In genomic region chr6:65348255-65348654, GRCm38 (mm10) we compare ENCODE assay signal across 24 mouse cellular contexts. TPM values are rescaled to one million over a fixed set of nuclear protein-coding genes. Genes with fewer than 3 reads are reported as not detected.
DNase-seq lines count a peak whose midpoint lies in the region; ATAC-seq lines count a peak whose summit lies in the region.
"Had no signal": no experiment of that assay in that cellular context is flagged by ENCODE, and none has a peak within 500 bp of the region (broad histone marks: within the 10 kb centered on the region; RNA-seq: fewer than 3 reads in every experiment).

No protein-coding gene starts in this region.

- H3K27ac ChIP-seq in kidney, embryonic 14.5 days (ENCODE audit: low read depth, low read length): no peak overlapping the region
- H3K27ac ChIP-seq in midbrain, embryonic 14.5 days (replicated peaks; ENCODE audit: low read depth, low read length): no peak overlapping the region
- H3K27ac ChIP-seq: forebrain, embryonic 15.5 days; intestine, embryonic 15.5 days; limb, embryonic 10.5 days had no signal

- no peaks in the 10 kb centered on the region for H3K27me3 ChIP-seq in kidney, embryonic 14.5 days (ENCODE audit: control insufficient read depth, insufficient read depth, low read length)
- H3K27me3 ChIP-seq in midbrain, embryonic 14.5 days (ENCODE audit: control insufficient read depth, insufficient read depth, low read length): no peaks in the 10 kb centered on the region
- H3K27me3 ChIP-seq: forebrain, embryonic 15.5 days; intestine, embryonic 15.5 days; megakaryocyte, embryonic 14.5 days had no signal

- DNase-seq in kidney, adult 18-20 months: no peak
- peak; percentile 46 for DNase-seq in adrenal gland, adult 2 months
- DNase-seq in adrenal gland, postnatal 14 days: peak; percentile 3
- peak; percentile 4 for DNase-seq in embryo, embryonic 9.5 days (ENCODE audit: extremely low spot score)
- no peak for DNase-seq in midbrain, embryonic 14.5 days
- DNase-seq in Muller cell, postnatal 12 days (ENCODE audit: inconsistent ontology term): no peak
- no peak for DNase-seq in spleen, postnatal 4 days (ENCODE audit: low spot score in 2 of 2)
- DNase-seq: cerebellum, adult 9-10 months; gastrocnemius, postnatal 36 days; kidney, postnatal 25 days; lung, adult 18-20 months; thymus, postnatal 36 days had no signal

- peak; percentile 39; the same call in 1 of the 2 replicates for ATAC-seq in kidney, embryonic 14.5 days (ENCODE audit: low FRiP score, low TSS enrichment)
- no peak for ATAC-seq in midbrain, embryonic 14.5 days (ENCODE audit: low FRiP score, low TSS enrichment)
- ATAC-seq: forebrain, embryonic 15.5 days; intestine, embryonic 15.5 days; midbrain, embryonic 16.5 days had no signal

- H3K4me2 ChIP-seq in kidney, embryonic 14.5 days (replicated peaks; ENCODE audit: low read depth, low read length): peak overlapping the region; percentile 15; the same call in 1 of the 2 replicates
- H3K4me2 ChIP-seq in midbrain, embryonic 14.5 days (ENCODE audit: low read length): no peak overlapping the region
- H3K4me2 ChIP-seq: forebrain, embryonic 15.5 days; intestine, embryonic 15.5 days had no signal

- no peak overlapping the region for H3K9ac ChIP-seq in kidney, embryonic 14.5 days (ENCODE audit: low read depth, low read length)
- no peak overlapping the region for H3K9ac ChIP-seq in midbrain, embryonic 14.5 days (replicated peaks; ENCODE audit: low read length)
- H3K9ac ChIP-seq: forebrain, embryonic 15.5 days; intestine, embryonic 15.5 days had no signal

- H3K36me3 ChIP-seq in kidney, embryonic 14.5 days (ENCODE audit: control insufficient read depth, insufficient read depth, low read length): no peaks in the 10 kb centered on the region
- no peaks in the 10 kb centered on the region for H3K36me3 ChIP-seq in midbrain, embryonic 14.5 days (ENCODE audit: control insufficient read depth, insufficient read depth, low read length)
- H3K36me3 ChIP-seq: forebrain, embryonic 15.5 days; intestine, embryonic 15.5 days; limb, embryonic 10.5 days had no signal

- 8% methylated on average over 5 of the region's 5 CpGs for WGBS in kidney, embryonic 14.5 days
- 42% methylated on average over 5 of the region's 5 CpGs for WGBS in midbrain, embryonic 14.5 days

- no peaks in the 10 kb centered on the region for H3K9me3 ChIP-seq in kidney, embryonic 14.5 days (ENCODE audit: control insufficient read depth, low read length)
- no peaks in the 10 kb centered on the region for H3K9me3 ChIP-seq in midbrain, embryonic 14.5 days (ENCODE audit: control insufficient read depth, low read length)
- H3K9me3 ChIP-seq: forebrain, embryonic 15.5 days; intestine, embryonic 15.5 days; limb, embryonic 10.5 days; megakaryocyte, embryonic 14.5 days had no signal

- H3K4me1 ChIP-seq in kidney, embryonic 14.5 days (ENCODE audit: control insufficient read depth, insufficient read depth, low read length): no peaks in the 10 kb centered on the region
- H3K4me1 ChIP-seq in midbrain, embryonic 14.5 days (ENCODE audit: control insufficient read depth, insufficient read depth, low read length): no peaks in the 10 kb centered on the region
- H3K4me1 ChIP-seq: forebrain, embryonic 15.5 days; intestine, embryonic 15.5 days; limb, embryonic 10.5 days; megakaryocyte, embryonic 14.5 days had no signal

- H3K4me3 ChIP-seq in kidney, embryonic 14.5 days (ENCODE audit: low read length): no peak overlapping the region
- no peak overlapping the region for H3K4me3 ChIP-seq in midbrain, embryonic 14.5 days (replicated peaks; ENCODE audit: low read depth, low read length)
- H3K4me3 ChIP-seq: forebrain, embryonic 15.5 days; intestine, embryonic 15.5 days; limb, embryonic 10.5 days; megakaryocyte, embryonic 14.5 days had no signal

RNA-seq across cellular contexts. Expression of gene C130060K24Rik, which starts 32.6 kb away (rescaled TPM):
- polyA plus RNA-seq in kidney, embryonic 14.5 days (2014; fragmentation: Nextera tagmentation; extraction: Ambion mirVana): 0.60 and 0.66 TPM in 2 replicates
- total RNA-seq in adrenal gland, adult 2 months (2021): not detected
- polyA plus RNA-seq in adrenal gland, adult 2 months (2012; rRNA removed): not detected in 2 replicates
- not detected in 2 replicates for total RNA-seq in adrenal gland, postnatal 14 days (2021)
- 1.5 and 1.7 TPM in 2 replicates for polyA plus RNA-seq in midbrain, embryonic 14.5 days (2014; fragmentation: Nextera tagmentation; extraction: Ambion mirVana)
- total RNA-seq: common myeloid progenitor, adult 5-6 weeks; gastrocnemius, postnatal 36 days; hematopoietic stem cell, adult 5-6 weeks; liver, adult 2 months had no signal
- polyA plus RNA-seq: C2C12; heart, embryonic 16.5 days; intestine, embryonic 15.5 days; liver, adult 2 months; small intestine, adult 2 months had no signal

Comparison
In these comparisons a context has a peak if more than half of its experiments do, and no peak if none do; other contexts are left out.
1. DNase-seq: peak in adrenal gland, adult 2 months (single experiment), adrenal gland, postnatal 14 days (single experiment) and embryo, embryonic 9.5 days (single experiment); none in kidney, adult 18-20 months (single experiment), midbrain, embryonic 14.5 days (single experiment), Muller cell, postnatal 12 days (single experiment) and spleen, postnatal 4 days (0 of 2).